Mouse (Mus musculus) stomach, postnatal 0 days (tissue): ENCODE measurements around the gene Lrrc23. TPM values are rescaled to one million over a fixed set of nuclear protein-coding genes. Genes with fewer than 3 reads are reported as not detected.
A peak's percentile ranks its signal among the peaks of the same experiment; 100 is the strongest.

Experiments
- ATAC-seq: fragments of 200-750 bp; cut with Nextera tagmentation; 2 replicates; pipeline ENCODE4 v1.8.0; 2017; ENCODE audit not compliant: low FRiP score, low TSS enrichment
- DNase-seq: peaks from one replicate; pipeline ENCODE4 v3.0.0-alpha.2; 2016; ENCODE audit warnings: low spot score
- H3K27ac ChIP-seq: fragments of 300-500 bp; sonication (generic); replicated peaks from 2 replicates; pipeline ENCODE4 v1.5.1; 2014; ENCODE audit warnings: mild to moderate bottlenecking, control low read depth
- H3K27me3 ChIP-seq: fragments of 300-500 bp; sonication (generic); 2 replicates; pipeline ENCODE4 v1.6.1; 2014; ENCODE audit warnings: low read length; ENCODE audit not compliant: control insufficient read depth, insufficient read depth
- H3K36me3 ChIP-seq: fragments of 300-500 bp; sonication (generic); 2 replicates; pipeline ENCODE4 v1.6.1; 2014; ENCODE audit warnings: low read length, mixed read lengths; ENCODE audit not compliant: control insufficient read depth, insufficient read depth
- H3K4me1 ChIP-seq: fragments of 300-500 bp; sonication (generic); replicated peaks from 2 replicates; pipeline ENCODE4 v1.6.1; 2014; ENCODE audit warnings: antibody characterized with exemption; ENCODE audit not compliant: control insufficient read depth, insufficient read depth
- H3K4me2 ChIP-seq: fragments of 300-500 bp; sonication (generic); replicated peaks from 2 replicates; pipeline ENCODE4 v1.6.1; 2014; ENCODE audit warnings: low read depth, mild to moderate bottlenecking, control low read depth, moderate library complexity
- H3K4me3 ChIP-seq: fragments of 300-500 bp; sonication (generic); 2 replicates; pipeline ENCODE4 v1.5.1; 2014; ENCODE audit warnings: low read depth, low read length, control low read depth
- H3K9ac ChIP-seq: fragments of 300-500 bp; sonication (generic); 2 replicates; pipeline ENCODE4 v1.6.1; 2014; ENCODE audit warnings: mild to moderate bottlenecking, low read length, control low read depth, mixed read lengths
- H3K9me3 ChIP-seq: fragments of 300-500 bp; sonication (generic); 2 replicates; pipeline ENCODE4 v1.6.1; 2016; ENCODE audit warnings: low read length; ENCODE audit not compliant: control insufficient read depth
- CTCF ChIP-seq: IDR thresholded peaks from 2 replicates; pipeline ENCODE4 v1.5.1; 2016; ENCODE audit warnings: antibody characterized with exemption, low read depth, mild to moderate bottlenecking, moderate library complexity
- EP300 ChIP-seq: optimal IDR thresholded peaks from 2 replicates; pipeline ENCODE3; 2016; ENCODE audit warnings: antibody characterized with exemption
- WGBS: fragments of 180-500 bp; shearing (Covaris S2); extraction: QIAGEN DNeasy Blood & Tissue Kit; methylation state at CpG from one replicate; pipeline ENCODE4 v1.1.7; 2014; 5-methylcytosine and 5-hydroxymethylcytosine counted together
- polyA plus RNA-seq: library from polyadenylated mRNA; unstranded; fragments of >200 nt; fragmentation: Nextera tagmentation; extraction: Ambion mirVana; gene quantifications from 2 replicates; pipeline ENCODE4 v1.2.1, GENCODE M21; 2015

Lrrc23 gene
- polyA plus RNA-seq, 1 experiment from 2014 or later, result 0.19 TPM

- ATAC-seq (no peak), DNase-seq (no peak)
- no peak overlapping the region for H3K4me2 ChIP-seq
- WGBS, result 94% methylated on average over 11 of the region's 11 CpGs
- no peak overlapping the region for H3K9ac ChIP-seq
- H3K9me3 ChIP-seq, result no peaks in the 10 kb centered on the region
- no peak overlapping the region for H3K4me3 ChIP-seq
- TF ChIP-seq EP300, result no peak
- TF ChIP-seq CTCF, result no peak
- H3K27ac ChIP-seq, result no peak overlapping the region
- no peaks in the 10 kb centered on the region for H3K27me3 ChIP-seq
- H3K4me1 ChIP-seq, result peaks cover 4% of the 10 kb centered on the region
- H3K36me3 ChIP-seq, result peaks cover 42% of the 10 kb centered on the region
These were observed 37.6 kb upstream of the Lrrc23 start for GRCm38 (mm10) chr6:124817125-124817524.

GRCm38 (mm10) chr6:124816611-124817010 is 37.1 kb upstream of the Lrrc23 start:
- Histone ChIP-seq H3K4me1 (peaks cover 4% of the 10 kb centered on the region), H3K4me3 (no peak overlapping the region), H3K27me3 (no peaks in the 10 kb centered on the region), H3K9me3 (no peaks in the 10 kb centered on the region), H3K36me3 (peaks cover 42% of the 10 kb centered on the region), H3K27ac (no peak overlapping the region), H3K9ac (no peak overlapping the region), H3K4me2 (no peak overlapping the region)
- no peak for TF ChIP-seq EP300
- TF ChIP-seq CTCF, result no peak
- DNase-seq (no peak), ATAC-seq (no peak)
- WGBS, result 72% methylated on average over 4 of the region's 4 CpGs

GRCm38 (mm10) chr6:124814858-124815774 is 35.6 kb upstream of the Lrrc23 start:
- Histone ChIP-seq H3K4me1 (peaks cover 4% of the 10 kb centered on the region), H3K4me2 (peak overlapping the region; percentile 64; the same call in 1 of the 2 replicates), H3K9ac (no peak overlapping the region), H3K27me3 (no peaks in the 10 kb centered on the region), H3K27ac (no peak overlapping the region), H3K4me3 (no peak overlapping the region), H3K9me3 (no peaks in the 10 kb centered on the region), H3K36me3 (peaks cover 39% of the 10 kb centered on the region)
- DNase-seq (no peak), ATAC-seq (no peak)
- TF ChIP-seq EP300, result no peak
- no peak for TF ChIP-seq CTCF
- WGBS, result 71% methylated on average over 8 of the region's 9 CpGs

- H3K4me2 ChIP-seq, result peak overlapping the region; percentile 64
- WGBS, result 30% methylated on average over 8 of the region's 8 CpGs
- peak overlapping the region; percentile 59 for H3K4me3 ChIP-seq
- peaks cover 4% of the 10 kb centered on the region for H3K4me1 ChIP-seq
- H3K27me3 ChIP-seq, result no peaks in the 10 kb centered on the region
- no peak for DNase-seq
- no peak overlapping the region for H3K27ac ChIP-seq
- peak; percentile 16; the same call in 1 of the 2 replicates for ATAC-seq
- peaks cover 33% of the 10 kb centered on the region for H3K36me3 ChIP-seq
- peak overlapping the region; percentile 66; the same call in 1 of the 2 replicates for H3K9ac ChIP-seq
- no peak for TF ChIP-seq CTCF
- TF ChIP-seq EP300, result no peak
- H3K9me3 ChIP-seq, result no peaks in the 10 kb centered on the region
These were observed 34.9 kb upstream of the Lrrc23 start for GRCm38 (mm10) chr6:124814448-124814847.

- under 1% methylated on average over 22 of the region's 22 CpGs for WGBS
- peak within 1 kb of the TSS; percentile 64 for H3K4me2 ChIP-seq
- peaks cover 4% of the 10 kb centered on the region for H3K4me1 ChIP-seq
- H3K9me3 ChIP-seq, result no peaks in the 10 kb centered on the region
- peak within 1 kb of the TSS; percentile 66 for H3K9ac ChIP-seq
- TF ChIP-seq EP300 (no peak), CTCF (peak; percentile 21; the same call in 1 of the 2 replicates)
- ATAC-seq (peak; percentile 90), DNase-seq (peak; percentile 94)
- peak within 1 kb of the TSS; percentile 59 for H3K4me3 ChIP-seq
- peaks cover 31% of the 10 kb centered on the region for H3K36me3 ChIP-seq
- no peaks in the 10 kb centered on the region for H3K27me3 ChIP-seq
- peak within 1 kb of the TSS; percentile 85 for H3K27ac ChIP-seq
These were observed 34.4 kb upstream of the Lrrc23 start, which contains the start of gene Tpi1 for GRCm38 (mm10) chr6:124813933-124814332. TSS of gene Tpi1 (minus strand) at chr6:124814296.

- 1% methylated on average over 18 of the region's 18 CpGs for WGBS
- H3K27me3 ChIP-seq, result no peaks in the 10 kb centered on the region
- H3K9me3 ChIP-seq, result no peaks in the 10 kb centered on the region
- peaks cover 31% of the 10 kb centered on the region for H3K36me3 ChIP-seq
- H3K27ac ChIP-seq, result peak overlapping the region; percentile 85
- H3K4me2 ChIP-seq, result peak overlapping the region; percentile 64
- ATAC-seq (peak; percentile 47), DNase-seq (peak; percentile 76)
- H3K9ac ChIP-seq, result peak overlapping the region; percentile 66
- H3K4me3 ChIP-seq, result peak overlapping the region; percentile 59
- TF ChIP-seq CTCF (no peak), EP300 (no peak)
- H3K4me1 ChIP-seq, result peaks cover 4% of the 10 kb centered on the region
These were observed 34.0 kb upstream of the Lrrc23 start for GRCm38 (mm10) chr6:124813496-124813895.
